Mouse (Mus musculus) layer of hippocampus, adult 2 months (tissue): ENCODE results near the gene Prkn. TPM values are rescaled to one million over a fixed set of nuclear protein-coding genes. Genes with fewer than 3 reads are reported as not detected.

Experiments
- DNase-seq, 2 experiments: peaks; one replicate each; pipeline ENCODE4 v3.0.0; 2022; ENCODE audit warnings: low spot score in 2 of 2
- H3K27ac ChIP-seq: fragments of 200-600 bp; 2 replicates; pipeline ENCODE4 v1.8.1; 2022
- H3K4me3 ChIP-seq: fragments of 200-600 bp; 2 replicates; pipeline ENCODE4 v1.8.1; 2022; ENCODE audit warnings: mild to moderate bottlenecking
- CTCF ChIP-seq: fragments of 200-600 bp; conservative IDR thresholded peaks from 2 replicates; pipeline ENCODE4 v1.8.1; 2022; ENCODE audit warnings: antibody characterized with exemption, mild to moderate bottlenecking, moderate library complexity
- total RNA-seq, 2 experiments: library from RNA; stranded (reverse); gene quantifications; 2 replicates each; pipeline ENCODE4 v1.2.3; 2021

Prkn gene
- total RNA-seq, 2 experiments from 2014 or later, result 18.0 to 22.4 TPM

DNA sequence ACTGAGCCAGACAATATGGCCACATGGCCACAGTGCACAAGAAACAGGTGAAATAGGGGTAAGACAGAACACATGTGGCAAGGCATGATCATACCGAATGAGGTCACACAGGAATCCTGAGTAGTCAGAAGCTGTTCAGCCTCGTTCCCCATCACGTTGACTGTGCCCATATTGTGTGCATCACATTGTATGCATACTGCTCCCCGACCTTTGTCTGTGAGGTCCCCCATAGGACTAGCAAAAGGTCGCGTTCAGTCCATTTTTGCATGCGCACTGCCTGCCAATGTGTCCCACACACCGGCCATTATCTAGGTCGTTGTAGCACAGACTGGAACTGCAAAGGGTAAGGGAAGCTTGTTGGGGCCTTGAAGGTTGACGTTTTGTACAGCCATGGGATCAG, 1030.4 kb downstream of the Prkn start:
- Histone ChIP-seq H3K27ac (no peak overlapping the region), H3K4me3 (no peak overlapping the region)
- DNase-seq, result no peak
- TF ChIP-seq CTCF, result no peak

- no peak for DNase-seq
- TF ChIP-seq CTCF, result no peak
- no peak overlapping the region for H3K27ac ChIP-seq
- H3K4me3 ChIP-seq, result no peak overlapping the region
Observed at GRCm38 (mm10) chr17:11876240-11876639, 1036.1 kb downstream of the Prkn start.

DNA sequence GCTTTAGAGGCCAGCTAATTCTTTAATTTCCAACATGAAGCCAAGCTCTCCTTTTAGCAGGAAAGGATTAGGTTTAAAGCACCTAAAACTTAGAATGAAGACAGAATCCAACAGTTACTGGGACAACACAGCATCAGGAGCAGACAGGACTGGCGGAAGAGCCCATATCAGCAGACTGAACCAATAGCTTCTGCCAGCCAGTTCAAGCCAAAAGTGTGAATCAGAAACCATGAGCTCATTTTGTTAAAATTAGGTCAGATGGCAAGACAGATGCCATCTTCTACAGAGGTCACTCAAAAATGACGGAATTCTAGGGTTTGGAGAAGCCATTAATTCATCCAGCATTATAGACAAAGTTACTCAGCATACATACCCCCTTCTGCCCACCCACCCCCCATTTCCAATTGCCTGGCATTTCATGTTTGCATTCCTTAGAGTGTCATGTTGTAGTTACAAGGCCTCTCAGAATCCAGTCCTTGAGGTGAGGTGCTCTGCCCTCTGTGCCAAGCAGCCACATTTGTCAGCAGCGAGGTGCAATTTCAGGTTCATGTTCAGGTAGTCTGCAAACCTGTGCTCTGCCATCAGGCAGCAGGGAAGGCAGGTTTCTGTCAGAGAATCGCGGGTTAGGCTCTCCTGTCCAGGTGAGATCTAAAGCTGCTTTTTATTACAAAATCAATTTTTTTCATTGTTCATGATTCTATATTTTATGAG, 1041.1 kb downstream of the Prkn start:
- H3K27ac ChIP-seq, result peak overlapping the region; percentile 51; the same call in 1 of the 2 replicates
- no peak overlapping the region for H3K4me3 ChIP-seq
- DNase-seq, result no peak
- no peak for TF ChIP-seq CTCF

DNA sequence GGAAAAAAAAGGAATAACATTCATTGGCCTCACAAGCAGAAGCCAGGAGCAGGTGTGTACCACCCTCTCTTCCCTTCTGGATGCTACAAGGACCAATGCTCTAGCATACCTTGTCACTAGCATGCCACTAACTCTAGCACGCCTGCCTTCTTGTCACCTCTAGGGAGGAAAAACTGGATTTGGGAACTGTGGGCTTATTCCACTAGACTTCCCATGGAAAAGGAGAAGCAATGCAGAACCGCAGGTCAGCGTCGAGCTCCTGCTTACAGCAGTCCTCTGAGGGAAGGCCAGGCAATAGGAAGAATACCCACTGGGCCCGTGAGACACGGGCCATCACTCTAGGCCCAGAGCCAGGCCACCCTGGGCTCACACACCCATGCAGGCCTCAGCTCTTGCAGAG, 1045.4 kb downstream of the Prkn start:
- DNase-seq, result no peak
- H3K27ac ChIP-seq, result no peak overlapping the region
- no peak overlapping the region for H3K4me3 ChIP-seq
- TF ChIP-seq CTCF, result no peak

DNA sequence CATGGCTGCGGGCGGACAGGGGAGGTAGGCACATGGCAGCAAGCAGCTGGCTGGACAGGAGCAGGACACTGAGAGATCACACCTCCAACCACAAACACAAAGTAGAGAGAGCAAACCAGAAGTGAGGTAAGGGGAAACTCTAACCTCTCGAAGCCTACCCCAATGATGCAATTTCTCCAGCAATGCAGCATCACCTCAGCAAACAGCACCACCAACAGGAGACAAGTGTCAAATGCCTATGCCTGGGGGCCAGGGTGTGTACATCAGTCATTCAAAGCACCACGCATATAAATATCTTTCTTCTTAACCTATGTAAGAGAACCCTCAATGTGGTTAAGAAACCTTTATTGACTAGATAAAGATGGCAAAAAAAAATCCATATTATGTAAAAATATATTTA, 1046.8 kb downstream of the Prkn start:
- Histone ChIP-seq H3K4me3 (no peak overlapping the region), H3K27ac (no peak overlapping the region)
- DNase-seq, result no peak
- peak; percentile 44 for TF ChIP-seq CTCF

- no peak overlapping the region for H3K27ac ChIP-seq
- H3K4me3 ChIP-seq, result no peak overlapping the region
- TF ChIP-seq CTCF, result no peak
- no peak for DNase-seq
Observed at GRCm38 (mm10) chr17:11887591-11888205, 1047.5 kb downstream of the Prkn start.

DNA sequence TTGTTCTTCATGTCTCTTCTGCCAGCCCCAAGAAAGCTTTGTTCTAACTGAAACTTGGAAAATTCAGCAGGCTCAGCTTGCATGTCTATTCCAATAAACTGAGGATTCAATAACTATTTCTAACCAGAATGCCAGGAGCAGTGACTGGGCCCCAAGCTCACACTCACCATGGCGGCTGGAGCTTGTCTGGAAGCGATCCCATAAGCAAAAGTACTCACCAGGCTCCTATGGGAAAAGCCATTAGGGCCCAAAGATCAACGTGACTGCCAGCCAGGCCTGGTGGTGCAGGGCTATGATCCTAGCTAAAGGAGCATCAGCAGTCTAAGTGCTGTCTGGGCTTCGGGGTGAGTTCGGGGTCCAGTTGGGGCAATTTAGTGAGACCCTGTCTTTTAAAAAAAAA, 1048.6 kb downstream of the Prkn start:
- Histone ChIP-seq H3K27ac (no peak overlapping the region), H3K4me3 (no peak overlapping the region)
- DNase-seq, result no peak
- no peak for TF ChIP-seq CTCF

GRCm38 (mm10) chr17:11900300-11900699, 1060.1 kb downstream of the Prkn start:
- no peak for TF ChIP-seq CTCF
- H3K27ac ChIP-seq, result peak overlapping the region; percentile 55; the same call in 1 of the 2 replicates

GRCm38 (mm10) chr17:11901731-11902130, 1061.5 kb downstream of the Prkn start:
- no peak overlapping the region for H3K27ac ChIP-seq
- TF ChIP-seq CTCF, result no peak
- H3K4me3 ChIP-seq, result no peak overlapping the region
- no peak for DNase-seq

More at GRCm38 (mm10) chr17:11900300-11900699, 1060.1 kb downstream of the Prkn start:
- H3K4me3 ChIP-seq, result no peak overlapping the region
- peak in 1 of 2 experiments; percentile 16 for DNase-seq

GRCm38 (mm10) chr17:11903001-11903400, 1062.8 kb downstream of the Prkn start:
- no peak overlapping the region for H3K4me3 ChIP-seq
- H3K27ac ChIP-seq, result no peak overlapping the region
- peak; percentile 78 for TF ChIP-seq CTCF
- peak; percentile 34 to 46 for DNase-seq

DNA sequence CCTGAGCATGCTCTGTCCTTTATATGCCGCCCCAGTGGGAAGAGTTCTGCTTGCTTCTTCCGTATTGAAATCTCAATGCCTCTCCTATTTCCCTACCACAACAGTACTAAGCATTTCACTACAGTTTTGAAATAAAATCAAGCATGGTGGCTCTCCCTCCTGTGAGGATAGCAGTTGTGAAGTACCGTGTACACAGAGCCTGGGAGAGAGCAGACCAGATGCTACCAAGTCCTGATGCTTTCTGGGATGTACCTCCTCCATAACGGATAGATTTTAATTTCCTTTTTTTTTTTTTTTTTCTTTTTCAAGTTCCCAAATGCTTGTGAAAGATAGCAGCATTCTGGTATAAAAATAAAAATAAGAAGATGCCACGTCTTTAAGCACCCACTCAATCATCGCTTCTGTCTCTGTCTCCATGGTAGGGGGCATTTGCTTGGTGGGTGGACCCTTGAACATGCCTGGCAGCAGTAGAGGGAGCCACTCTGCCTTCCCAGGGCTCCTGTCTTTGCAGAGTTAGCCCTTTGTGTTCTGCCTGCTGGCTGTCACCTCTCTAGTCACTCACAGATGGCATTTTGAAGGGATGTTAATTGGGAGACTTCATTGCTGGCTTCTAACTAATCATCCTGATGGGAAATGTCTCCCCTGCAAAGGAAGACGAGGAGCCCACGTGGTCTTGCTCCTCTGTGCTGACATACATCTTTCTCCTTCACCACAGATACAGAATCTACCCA, 1070.6 kb downstream of the Prkn start:
- DNase-seq, result peak in 1 of 2 experiments; percentile 36
- no peak overlapping the region for H3K4me3 ChIP-seq
- peak overlapping the region; percentile 81 for H3K27ac ChIP-seq
- TF ChIP-seq CTCF, result peak; percentile 30

GRCm38 (mm10) chr17:11912136-11912535, 1072.0 kb downstream of the Prkn start:
- Histone ChIP-seq H3K4me3 (no peak overlapping the region), H3K27ac (no peak overlapping the region)
- DNase-seq, result no peak
- TF ChIP-seq CTCF, result no peak

GRCm38 (mm10) chr17:11912872-11913365, 1072.7 kb downstream of the Prkn start:
- no peak for DNase-seq
- no peak for TF ChIP-seq CTCF
- H3K27ac ChIP-seq, result peak overlapping the region; percentile 78
- peak overlapping the region; percentile 26 for H3K4me3 ChIP-seq
